Mouse (Mus musculus) kidney, adult 2 months (tissue): ENCODE measurements around the gene Rrp7a.

Experiments
- CTCF ChIP-seq: fragments of 200-500 bp; conservative IDR thresholded peaks from 2 replicates; pipeline ENCODE4 v1.5.1; 2011; ENCODE audit warnings: low read depth, mild to moderate bottlenecking, control low read depth, low read length, moderate library complexity, mixed read lengths; ENCODE audit not compliant: insufficient read depth, insufficient read length
- POLR2A ChIP-seq: fragments of 200-500 bp; IDR thresholded peaks from one replicate; pipeline ENCODE4 v1.6.1; 2011; ENCODE audit warnings: low read depth, low read length, control low read depth

- TF ChIP-seq POLR2A, result no peak
- TF ChIP-seq CTCF, result no peak
Observed at GRCm38 (mm10) chr15:83160561-83160960, 38.0 kb upstream of the Rrp7a start.
